Mouse (Mus musculus) heart, postnatal 0 days (tissue): ENCODE measurements at regions not wholly inside any gene's neighbourhood (a gene's known extent, or its start where the extent isn't known, plus 50 kb on each side); places are given as distances from the start of the nearest gene placed in this dataset.

Source experiments
- ATAC-seq: fragments of 200-750 bp; cut with Nextera tagmentation; 2 replicates; pipeline ENCODE4 v1.8.0; 2017; ENCODE audit warnings: low read depth, moderate number of reproducible peaks, moderate library complexity; ENCODE audit not compliant: insufficient read depth
- DNase-seq: peaks from one replicate; pipeline ENCODE4 v3.0.0-alpha.2; 2016; ENCODE audit warnings: low spot score
- H3K27ac ChIP-seq: fragments of 300-500 bp; sonication (generic); 2 replicates; pipeline ENCODE4 v1.5.1; 2014; ENCODE audit warnings: low read depth, mild to moderate bottlenecking
- H3K27me3 ChIP-seq: fragments of 300-500 bp; sonication (generic); 2 replicates; pipeline ENCODE4 v1.6.1; 2014; ENCODE audit warnings: low read length, mixed read lengths; ENCODE audit not compliant: control insufficient read depth, insufficient read depth
- H3K36me3 ChIP-seq: fragments of 300-500 bp; sonication (generic); replicated peaks from 2 replicates; pipeline ENCODE4 v1.6.1; 2014; ENCODE audit warnings: low read length, mixed read lengths; ENCODE audit not compliant: control insufficient read depth, insufficient read depth
- H3K4me1 ChIP-seq: fragments of 300-500 bp; sonication (generic); 2 replicates; pipeline ENCODE4 v1.6.1; 2014; ENCODE audit warnings: antibody characterized with exemption; ENCODE audit not compliant: control insufficient read depth, insufficient read depth
- H3K4me2 ChIP-seq: fragments of 300-500 bp; sonication (generic); 2 replicates; pipeline ENCODE4 v1.6.1; 2014; ENCODE audit warnings: low read depth, mild to moderate bottlenecking, low read length, moderate library complexity
- H3K4me3 ChIP-seq: fragments of 300-500 bp; sonication (generic); 2 replicates; pipeline ENCODE4 v1.5.1; 2014; ENCODE audit warnings: low read depth, low read length
- H3K9ac ChIP-seq: fragments of 300-500 bp; sonication (generic); replicated peaks from 2 replicates; pipeline ENCODE4 v1.6.1; 2014; ENCODE audit warnings: low read depth, low read length, mixed read lengths
- H3K9me3 ChIP-seq: fragments of 300-500 bp; sonication (generic); replicated peaks from 2 replicates; pipeline ENCODE4 v1.6.1; 2016; ENCODE audit warnings: low read length; ENCODE audit not compliant: control insufficient read depth
- CTCF ChIP-seq: IDR thresholded peaks from 2 replicates; pipeline ENCODE4 v1.5.1; 2016; ENCODE audit warnings: antibody characterized with exemption, control low read depth, low read depth
- EP300 ChIP-seq: IDR thresholded peaks from 2 replicates; pipeline ENCODE4 v1.6.1; 2016; ENCODE audit warnings: antibody characterized with exemption, low read depth
- WGBS: fragments of 180-500 bp; shearing (Covaris S2); extraction: QIAGEN DNeasy Blood & Tissue Kit; methylation state at CpG from one replicate; pipeline ENCODE4 v1.1.7; 2014; 5-methylcytosine and 5-hydroxymethylcytosine counted together

GRCm38 (mm10) chr12:97912730-97913129, 346.5 kb downstream of the Galc start:
- H3K36me3 ChIP-seq: no peaks in the 10 kb centered on the region
- no peak overlapping the region for H3K27ac ChIP-seq
- H3K27me3 ChIP-seq: no peaks in the 10 kb centered on the region
- no peak overlapping the region for H3K9ac ChIP-seq
- no peak overlapping the region for H3K4me2 ChIP-seq
- ATAC-seq (no peak), DNase-seq (no peak)
- H3K9me3 ChIP-seq: no peaks in the 10 kb centered on the region
- 77% methylated on average over 1 of the region's 1 CpGs for WGBS
- TF ChIP-seq EP300 (no peak), CTCF (no peak)
- H3K4me1 ChIP-seq: no peaks in the 10 kb centered on the region
- no peak overlapping the region for H3K4me3 ChIP-seq

- Histone ChIP-seq H3K27ac (no peak overlapping the region), H3K9me3 (no peaks in the 10 kb centered on the region), H3K9ac (no peak overlapping the region), H3K36me3 (no peaks in the 10 kb centered on the region), H3K4me2 (no peak overlapping the region), H3K27me3 (no peaks in the 10 kb centered on the region), H3K4me3 (no peak overlapping the region), H3K4me1 (no peaks in the 10 kb centered on the region)
- WGBS: 71% methylated on average over 5 of the region's 5 CpGs
- no peak for DNase-seq
- no peak for ATAC-seq
- TF ChIP-seq CTCF (no peak), EP300 (no peak)
Observed at GRCm38 (mm10) chr12:97899266-97899665, 360.0 kb downstream of the Galc start.

GRCm38 (mm10) chr12:97898178-97898577, 361.1 kb downstream of the Galc start:
- no peak for DNase-seq
- Histone ChIP-seq H3K36me3 (no peaks in the 10 kb centered on the region), H3K9me3 (no peaks in the 10 kb centered on the region), H3K27me3 (no peaks in the 10 kb centered on the region), H3K4me3 (no peak overlapping the region), H3K27ac (no peak overlapping the region), H3K9ac (no peak overlapping the region), H3K4me1 (no peaks in the 10 kb centered on the region), H3K4me2 (no peak overlapping the region)
- no peak for ATAC-seq
- TF ChIP-seq CTCF (no peak), EP300 (no peak)
- 77% methylated on average over 2 of the region's 2 CpGs for WGBS

- TF ChIP-seq CTCF (no peak), EP300 (no peak)
- DNase-seq: no peak
- no peak overlapping the region for H3K4me3 ChIP-seq
- no peaks in the 10 kb centered on the region for H3K4me1 ChIP-seq
- no peaks in the 10 kb centered on the region for H3K27me3 ChIP-seq
- WGBS: 90% methylated on average over 2 of the region's 2 CpGs
- H3K9ac ChIP-seq: no peak overlapping the region
- H3K27ac ChIP-seq: no peak overlapping the region
- ATAC-seq: no peak
- no peak overlapping the region for H3K4me2 ChIP-seq
- no peaks in the 10 kb centered on the region for H3K9me3 ChIP-seq
- H3K36me3 ChIP-seq: no peaks in the 10 kb centered on the region
Observed at GRCm38 (mm10) chr12:97895981-97896380, 363.3 kb downstream of the Galc start.

- Histone ChIP-seq H3K27me3 (no peaks in the 10 kb centered on the region), H3K36me3 (no peaks in the 10 kb centered on the region), H3K4me1 (no peaks in the 10 kb centered on the region), H3K4me3 (no peak overlapping the region), H3K4me2 (peak overlapping the region; percentile 27; the same call in 1 of the 2 replicates), H3K9ac (no peak overlapping the region), H3K27ac (no peak overlapping the region), H3K9me3 (no peaks in the 10 kb centered on the region)
- WGBS: 23% methylated on average over 12 of the region's 12 CpGs
- DNase-seq (no peak), ATAC-seq (no peak)
- TF ChIP-seq CTCF (no peak), EP300 (no peak)
Observed at GRCm38 (mm10) chr12:97888801-97889455, 370.3 kb downstream of the Galc start.

GRCm38 (mm10) chr12:97888291-97888800, 370.9 kb downstream of the Galc start:
- no peaks in the 10 kb centered on the region for H3K27me3 ChIP-seq
- no peak overlapping the region for H3K4me2 ChIP-seq
- no peak overlapping the region for H3K27ac ChIP-seq
- H3K4me1 ChIP-seq: no peaks in the 10 kb centered on the region
- 12% methylated on average over 6 of the region's 6 CpGs for whole genome bisulfite sequencing
- no peaks in the 10 kb centered on the region for H3K9me3 ChIP-seq
- no peak overlapping the region for H3K9ac ChIP-seq
- no peak for TF ChIP-seq CTCF
- TF ChIP-seq EP300: no peak
- H3K36me3 ChIP-seq: no peaks in the 10 kb centered on the region
- ATAC-seq (no peak), DNase-seq (no peak)
- H3K4me3 ChIP-seq: no peak overlapping the region
